Mouse (Mus musculus): ENCODE results near the gene Zfp668.

GRCm38 (mm10) chr7:127887191-127887590, 10.6 kb upstream of the Zfp668 start:
- TF ChIP-seq CTCF (IDR thresholded peaks at IDR 0.05; ENCODE audit: low read depth, low read length) = no peak
- no peak for TF ChIP-seq EP300 (IDR thresholded peaks at IDR 0.05; ENCODE audit: insufficient read depth, low read depth, low read length)

Data from ES-Bruce4 (cell line).